Mouse (Mus musculus) heart, postnatal 0 days (tissue): ENCODE results near the gene Anks3. TPM values are rescaled to one million over a fixed set of nuclear protein-coding genes. Genes with fewer than 3 reads are reported as not detected.

Source experiments
- ATAC-seq: fragments of 200-750 bp; cut with Nextera tagmentation; 2 replicates; pipeline ENCODE4 v1.8.0; 2017; ENCODE audit warnings: low read depth, moderate number of reproducible peaks, moderate library complexity; ENCODE audit not compliant: insufficient read depth
- DNase-seq: peaks from one replicate; pipeline ENCODE4 v3.0.0-alpha.2; 2016; ENCODE audit warnings: low spot score
- H3K27ac ChIP-seq: fragments of 300-500 bp; sonication (generic); 2 replicates; pipeline ENCODE4 v1.5.1; 2014; ENCODE audit warnings: low read depth, mild to moderate bottlenecking
- H3K27me3 ChIP-seq: fragments of 300-500 bp; sonication (generic); 2 replicates; pipeline ENCODE4 v1.6.1; 2014; ENCODE audit warnings: low read length, mixed read lengths; ENCODE audit not compliant: control insufficient read depth, insufficient read depth
- H3K36me3 ChIP-seq: fragments of 300-500 bp; sonication (generic); replicated peaks from 2 replicates; pipeline ENCODE4 v1.6.1; 2014; ENCODE audit warnings: low read length, mixed read lengths; ENCODE audit not compliant: control insufficient read depth, insufficient read depth
- H3K4me1 ChIP-seq: fragments of 300-500 bp; sonication (generic); 2 replicates; pipeline ENCODE4 v1.6.1; 2014; ENCODE audit warnings: antibody characterized with exemption; ENCODE audit not compliant: control insufficient read depth, insufficient read depth
- H3K4me2 ChIP-seq: fragments of 300-500 bp; sonication (generic); 2 replicates; pipeline ENCODE4 v1.6.1; 2014; ENCODE audit warnings: low read depth, mild to moderate bottlenecking, low read length, moderate library complexity
- H3K4me3 ChIP-seq: fragments of 300-500 bp; sonication (generic); 2 replicates; pipeline ENCODE4 v1.5.1; 2014; ENCODE audit warnings: low read depth, low read length
- H3K9ac ChIP-seq: fragments of 300-500 bp; sonication (generic); replicated peaks from 2 replicates; pipeline ENCODE4 v1.6.1; 2014; ENCODE audit warnings: low read depth, low read length, mixed read lengths
- H3K9me3 ChIP-seq: fragments of 300-500 bp; sonication (generic); replicated peaks from 2 replicates; pipeline ENCODE4 v1.6.1; 2016; ENCODE audit warnings: low read length; ENCODE audit not compliant: control insufficient read depth
- CTCF ChIP-seq: IDR thresholded peaks from 2 replicates; pipeline ENCODE4 v1.5.1; 2016; ENCODE audit warnings: antibody characterized with exemption, control low read depth, low read depth
- EP300 ChIP-seq: IDR thresholded peaks from 2 replicates; pipeline ENCODE4 v1.6.1; 2016; ENCODE audit warnings: antibody characterized with exemption, low read depth
- WGBS: fragments of 180-500 bp; shearing (Covaris S2); extraction: QIAGEN DNeasy Blood & Tissue Kit; methylation state at CpG from one replicate; pipeline ENCODE4 v1.1.7; 2014; 5-methylcytosine and 5-hydroxymethylcytosine counted together
- polyA plus RNA-seq: library from polyadenylated mRNA; unstranded; fragments of >200 nt; fragmentation: Nextera tagmentation; extraction: Ambion mirVana; gene quantifications from 2 replicates; pipeline ENCODE4 v1.2.1, GENCODE M21; 2015
- total RNA-seq: library from RNA; depleted of rRNA; stranded (reverse); fragments of >200 nt; gene quantifications from 2 replicates; pipeline ENCODE4 v1.2.3, GENCODE M21; 2014; ENCODE audit warnings: low replicate concordance; rRNA removed

Gene Anks3
- total and polyA plus RNA-seq, 2 experiments from 2014 or later: 21.2 to 22.7 TPM

DNA sequence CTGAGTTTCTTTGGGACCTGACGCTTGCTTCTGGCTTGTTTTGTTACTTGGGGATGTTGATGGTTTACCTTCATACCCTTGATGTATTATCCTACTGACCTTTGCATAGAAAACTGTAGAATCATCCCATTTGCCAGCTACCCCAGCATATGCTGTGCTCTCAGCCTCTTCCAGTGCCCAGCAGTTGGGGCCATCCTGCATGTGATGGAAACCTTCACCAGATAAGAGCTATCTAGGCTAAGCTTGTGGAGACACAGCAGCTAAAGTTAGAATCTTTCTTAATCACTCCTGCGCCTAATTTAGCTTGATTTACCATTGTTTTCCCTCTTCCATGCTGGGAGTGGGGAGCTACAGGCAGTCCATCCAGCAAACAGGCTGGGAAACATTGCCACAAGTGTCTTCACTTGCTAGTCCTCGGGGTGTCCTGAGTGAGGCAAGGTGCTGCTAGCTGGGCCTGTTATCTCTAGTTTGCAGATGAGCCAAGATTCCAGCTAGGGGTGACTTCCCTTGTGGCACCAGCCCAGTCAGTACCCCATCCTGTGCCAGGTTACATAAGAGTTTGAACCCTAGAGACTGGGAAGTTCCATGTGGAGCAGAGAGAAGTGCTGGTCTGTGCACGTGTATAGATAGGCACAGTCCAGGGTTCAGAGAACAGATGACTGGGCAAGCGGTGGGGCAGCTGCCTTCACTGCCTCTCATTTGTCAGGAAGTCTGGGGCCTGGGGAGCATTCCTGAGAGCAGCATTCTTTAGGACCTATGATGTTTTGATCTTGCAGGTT, 67.6 kb downstream of the Anks3 start:
- Histone ChIP-seq H3K4me1 (peaks cover 38% of the 10 kb centered on the region), H3K9ac (0 out of 2 replicates have a peak overlapping the region, but pooled peaks have one; percentile 1), H3K4me3 (no peak overlapping the region), H3K4me2 (peak overlapping the region; percentile 23; the same call in 1 of the 2 replicates), H3K9me3 (no peaks in the 10 kb centered on the region), H3K27ac (peak overlapping the region; percentile 61), H3K27me3 (no peaks in the 10 kb centered on the region), H3K36me3 (no peaks in the 10 kb centered on the region)
- WGBS: 12% methylated on average over 5 of the region's 5 CpGs
- ATAC-seq (peak; percentile 79), DNase-seq (no peak)
- TF ChIP-seq EP300 (peak; percentile 49; the same call in 1 of the 2 replicates), CTCF (no peak)

DNA sequence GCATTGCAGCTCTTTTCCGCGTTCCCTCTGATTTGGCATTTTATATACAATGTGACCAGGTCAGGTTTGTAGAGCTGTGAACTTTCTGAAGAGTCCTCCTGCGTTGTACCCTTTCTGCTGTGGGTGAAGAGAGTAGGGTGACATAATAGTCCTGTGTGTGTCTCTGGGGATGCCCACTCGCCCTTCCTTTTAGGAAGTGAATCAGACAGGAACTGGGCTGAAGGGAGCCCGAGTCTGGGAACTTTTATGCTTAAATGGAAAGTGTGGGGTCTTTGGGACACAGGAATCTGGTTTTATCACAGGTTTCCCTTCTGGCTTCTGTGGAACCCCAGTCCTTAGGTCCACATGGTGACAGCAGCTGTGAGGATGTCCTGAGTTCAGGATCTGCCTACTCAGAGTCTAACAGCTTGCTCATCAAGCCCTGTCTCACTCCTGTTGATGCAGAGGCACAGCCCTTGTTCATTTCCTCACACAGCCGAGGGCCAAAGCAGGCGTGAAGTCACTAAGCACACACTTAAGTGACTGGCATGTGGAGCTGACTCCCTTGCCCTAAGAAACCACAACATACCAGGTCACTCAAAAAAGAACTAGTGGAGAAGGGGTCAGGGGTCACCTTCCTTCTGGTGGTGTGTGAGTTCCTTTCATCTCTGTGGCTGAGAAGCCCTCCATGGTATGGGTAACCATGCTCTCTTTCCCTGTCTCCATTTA, 69.7 kb downstream of the Anks3 start:
- DNase-seq: no peak
- H3K4me3 ChIP-seq: no peak overlapping the region
- H3K36me3 ChIP-seq: no peaks in the 10 kb centered on the region
- H3K9ac ChIP-seq: no peak overlapping the region
- WGBS: 57% methylated on average over 7 of the region's 7 CpGs
- no peak for ATAC-seq
- TF ChIP-seq CTCF (no peak), EP300 (no peak)
- H3K9me3 ChIP-seq: no peaks in the 10 kb centered on the region
- H3K4me2 ChIP-seq: no peak overlapping the region
- peaks cover 55% of the 10 kb centered on the region for H3K4me1 ChIP-seq
- peak overlapping the region; percentile 54 for H3K27ac ChIP-seq
- no peaks in the 10 kb centered on the region for H3K27me3 ChIP-seq

DNA sequence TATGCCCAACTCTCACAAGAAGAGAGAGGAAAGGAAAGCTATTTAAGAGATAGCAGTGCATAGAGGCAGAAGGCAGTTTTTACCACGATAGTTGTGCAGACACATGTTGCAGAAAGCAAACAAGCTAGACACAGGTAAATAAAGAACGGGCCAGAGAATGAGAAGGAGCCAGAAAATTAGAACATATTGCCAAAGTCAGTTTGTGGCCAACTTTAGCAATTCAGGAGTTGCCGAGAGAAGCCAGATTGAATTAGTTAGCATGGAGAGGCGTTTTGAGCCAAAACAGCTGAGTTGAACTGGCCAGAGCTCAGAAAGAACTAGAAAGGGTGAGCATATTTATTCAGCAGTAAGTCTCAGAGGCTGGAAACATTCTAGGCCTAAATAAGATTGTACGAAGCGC, 71.8 kb downstream of the Anks3 start:
- Histone ChIP-seq H3K27ac (peak overlapping the region; percentile 30), H3K4me1 (peaks cover 63% of the 10 kb centered on the region)
- 77% methylated on average over 6 of the region's 6 CpGs for WGBS

More for the DNA sequence above, 71.8 kb downstream of the Anks3 start:
- no peaks in the 10 kb centered on the region for H3K9me3 ChIP-seq
- no peak for ATAC-seq
- DNase-seq: no peak
- no peak overlapping the region for H3K4me3 ChIP-seq
- no peak overlapping the region for H3K9ac ChIP-seq
- H3K36me3 ChIP-seq: no peaks in the 10 kb centered on the region
- TF ChIP-seq CTCF (no peak), EP300 (no peak)
- H3K27me3 ChIP-seq: no peaks in the 10 kb centered on the region
- no peak overlapping the region for H3K4me2 ChIP-seq

Other genes starting within 250 kb of the Anks3 start
- 12.4 and 21.1 TPM in 2 replicates for gene Nmral1, start 244.8 kb downstream of the Anks3 start, total RNA-seq
- gene Nmral1, start 244.8 kb downstream of the Anks3 start, polyA plus RNA-seq: 8.6 and 9.8 TPM in 2 replicates
- 53.1 and 56.8 TPM in 2 replicates for gene Hmox2, start 237.8 kb downstream of the Anks3 start, total RNA-seq
- 87.0 and 91.1 TPM in 2 replicates for gene Hmox2, start 237.8 kb downstream of the Anks3 start, polyA plus RNA-seq
- gene Cdip1, start 173.9 kb downstream of the Anks3 start, total RNA-seq: 149 and 160 TPM in 2 replicates
- 121 and 123 TPM in 2 replicates for gene Cdip1, start 173.9 kb downstream of the Anks3 start, polyA plus RNA-seq
- not detected in 2 replicates for gene 4930562C15Rik, start 128.8 kb downstream of the Anks3 start, total RNA-seq
- gene 4930562C15Rik, start 128.8 kb downstream of the Anks3 start, polyA plus RNA-seq: 0.08 and 0.12 TPM in 2 replicates
- gene Ubald1, start 83.9 kb downstream of the Anks3 start, total RNA-seq: 11.7 and 27.6 TPM in 2 replicates
- 18.3 and 18.8 TPM in 2 replicates for gene Ubald1, start 83.9 kb downstream of the Anks3 start, polyA plus RNA-seq
- 214 and 223 TPM in 2 replicates for gene Mgrn1, start 78.0 kb downstream of the Anks3 start, total RNA-seq
- 138 and 159 TPM in 2 replicates for gene Mgrn1, start 78.0 kb downstream of the Anks3 start, polyA plus RNA-seq
- 35.5 and 44.0 TPM in 2 replicates for gene Nudt16l1, start 25.4 kb downstream of the Anks3 start, total RNA-seq
- gene Nudt16l1, start 25.4 kb downstream of the Anks3 start, polyA plus RNA-seq: 96.0 and 101 TPM in 2 replicates
- not detected in 2 replicates for gene Sept12, start 33.6 kb upstream of the Anks3 start, total RNA-seq
- gene Sept12, start 33.6 kb upstream of the Anks3 start, polyA plus RNA-seq: not detected in 2 replicates
- 7.3 TPM in 1 of 2 replicates, not detected in the other for gene Smim22, start 43.1 kb upstream of the Anks3 start, total RNA-seq
- gene Smim22, start 43.1 kb upstream of the Anks3 start, polyA plus RNA-seq: 2.1 and 2.5 TPM in 2 replicates
- gene Rogdi, start 49.3 kb upstream of the Anks3 start, total RNA-seq: 37.3 and 55.7 TPM in 2 replicates
- gene Rogdi, start 49.3 kb upstream of the Anks3 start, polyA plus RNA-seq: 34.8 and 39.2 TPM in 2 replicates
- 74.3 and 84.4 TPM in 2 replicates for gene Glyr1, start 85.7 kb upstream of the Anks3 start, total RNA-seq
- gene Glyr1, start 85.7 kb upstream of the Anks3 start, polyA plus RNA-seq: 56.2 and 58.5 TPM in 2 replicates
- gene Ubn1, start 85.9 kb upstream of the Anks3 start, total RNA-seq: 31.3 and 34.0 TPM in 2 replicates
- gene Ubn1, start 85.9 kb upstream of the Anks3 start, polyA plus RNA-seq: 8.5 and 8.7 TPM in 2 replicates
- gene Ppl, start 168.2 kb upstream of the Anks3 start, total RNA-seq: 1.9 and 2.4 TPM in 2 replicates
- gene Ppl, start 168.2 kb upstream of the Anks3 start, polyA plus RNA-seq: 0.85 and 1.00 TPM in 2 replicates
- gene Sec14l5, start 182.9 kb upstream of the Anks3 start, total RNA-seq: not detected in 2 replicates
- gene Sec14l5, start 182.9 kb upstream of the Anks3 start, polyA plus RNA-seq: not detected in 2 replicates
- 12.3 and 23.6 TPM in 2 replicates for gene Nagpa, start 239.8 kb upstream of the Anks3 start, total RNA-seq
- gene Nagpa, start 239.8 kb upstream of the Anks3 start, polyA plus RNA-seq: 9.4 and 10.6 TPM in 2 replicates